Mouse (Mus musculus) MEL (cell line): ENCODE measurements around the gene Rab33b. TPM values are rescaled to one million over a fixed set of nuclear protein-coding genes. Genes with fewer than 3 reads are reported as not detected.

Source experiments
- DNase-seq: peaks from one replicate; pipeline ENCODE4 v3.0.0; 2011; ENCODE audit warnings: low read depth, low spot score
- H3K27ac ChIP-seq: 2 replicates; pipeline ENCODE4 v1.5.1; 2012; ENCODE audit warnings: low read depth, mild to moderate bottlenecking, control low read depth, low read length, moderate library complexity; ENCODE audit not compliant: control insufficient read depth
- H3K27me3 ChIP-seq, 2 experiments: fragments of 150-350 bp in 1 of 2; sonication (generic) in 1 of 2; 2 replicates each; pipeline ENCODE4 v1.6.1; 2012; ENCODE audit warnings: low read length in 2 of 2, mild to moderate bottlenecking in 2 of 2, improper control_type of control experiment in 1 of 2, moderate library complexity in 1 of 2; ENCODE audit not compliant: insufficient read depth in 2 of 2, control insufficient read depth in 1 of 2
- H3K36me3 ChIP-seq, 2 experiments: 2 replicates each; pipeline ENCODE4 v1.6.1; 2012 to 2014; ENCODE audit warnings: low read length in 2 of 2, improper control_type of control experiment in 1 of 2, inconsistent platforms in 1 of 2, mild to moderate bottlenecking in 1 of 2; ENCODE audit not compliant: insufficient read depth in 2 of 2, control insufficient read depth in 1 of 2
- H3K4me1 ChIP-seq, 2 experiments: fragments of 150-350 bp in 1 of 2; sonication (generic) in 1 of 2; 2 replicates each; pipeline ENCODE4 v1.6.1; 2012; ENCODE audit warnings: low read length in 2 of 2, improper control_type of control experiment in 1 of 2, mild to moderate bottlenecking in 1 of 2; ENCODE audit not compliant: insufficient read depth in 2 of 2, control insufficient read depth in 1 of 2
- H3K4me3 ChIP-seq, 2 experiments: fragments of 150-350 bp in 1 of 2; sonication (generic) in 1 of 2; 2 replicates each; pipeline ENCODE4 v1.5.1; 2012; ENCODE audit warnings: low read depth in 2 of 2, low read length in 2 of 2, mild to moderate bottlenecking in 2 of 2, moderate library complexity in 2 of 2, control low read depth in 1 of 2, improper control_type of control experiment in 1 of 2; ENCODE audit not compliant: control insufficient read depth in 1 of 2, insufficient read depth in 1 of 2
- H3K79me2 ChIP-seq: 2 replicates; pipeline ENCODE4 v1.6.1; 2012; ENCODE audit warnings: mild to moderate bottlenecking, low read length, moderate library complexity; ENCODE audit not compliant: control insufficient read depth, poor library complexity, insufficient read depth
- H3K9ac ChIP-seq: 2 replicates; pipeline ENCODE4 v1.6.1; 2012; ENCODE audit warnings: low read depth, mild to moderate bottlenecking, control low read depth, low read length, moderate library complexity; ENCODE audit not compliant: control insufficient read depth, poor library complexity, severe bottlenecking
- H3K9me3 ChIP-seq: fragments of 150-350 bp; sonication (generic); replicated peaks from 2 replicates; pipeline ENCODE4 v1.6.1; 2012; ENCODE audit warnings: mild to moderate bottlenecking, low read length, improper control_type of control experiment, moderate library complexity; ENCODE audit not compliant: insufficient read depth
- CHD1 ChIP-seq: IDR thresholded peaks from 2 replicates; pipeline ENCODE4 v1.6.1; 2012; ENCODE audit warnings: low read depth, mild to moderate bottlenecking, inconsistent platforms, low read length, improper control_type of control experiment
- CHD2 ChIP-seq: IDR thresholded peaks from 2 replicates; pipeline ENCODE4 v1.6.1; 2011; ENCODE audit warnings: low read length, improper control_type of control experiment
- CTCF ChIP-seq, 3 experiments: IDR thresholded peaks in 2 of 3; conservative IDR thresholded peaks in 1 of 3; 2 replicates each; pipeline ENCODE4 v1.5.1; 2011 to 2012; ENCODE audit warnings: low read length in 3 of 3, low read depth in 2 of 3, mild to moderate bottlenecking in 2 of 3, improper control_type of control experiment in 1 of 3, inconsistent platforms in 1 of 3, mixed read lengths in 1 of 3, moderate library complexity in 1 of 3; ENCODE audit not compliant: control insufficient read depth in 1 of 3, insufficient read depth in 1 of 3, poor library complexity in 1 of 3, severe bottlenecking in 1 of 3
- ELF1 ChIP-seq: IDR thresholded peaks from 2 replicates; pipeline ENCODE4 v1.6.1; 2014; ENCODE audit warnings: low read depth, mild to moderate bottlenecking, inconsistent platforms, low read length, improper control_type of control experiment, moderate library complexity
- EP300 ChIP-seq, 2 experiments: IDR thresholded peaks; 2 replicates each; pipeline ENCODE4 v1.6.1; 2011; ENCODE audit warnings: improper control_type of control experiment in 2 of 2, low read length in 2 of 2, low read depth in 1 of 2, mild to moderate bottlenecking in 1 of 2
- ETS1 ChIP-seq: IDR thresholded peaks from 2 replicates; pipeline ENCODE4 v1.6.1; 2012; ENCODE audit warnings: low read depth, mild to moderate bottlenecking, inconsistent platforms, low read length, improper control_type of control experiment, moderate library complexity
- GABPA ChIP-seq: IDR thresholded peaks from 2 replicates; pipeline ENCODE4 v1.6.1; 2012; ENCODE audit warnings: low read depth, mild to moderate bottlenecking, inconsistent platforms, low read length, improper control_type of control experiment, moderate library complexity
- GATA1 ChIP-seq: IDR thresholded peaks from 2 replicates; pipeline ENCODE4 v1.6.1; 2011; ENCODE audit warnings: low read depth, low read length, improper control_type of control experiment
- HCFC1 ChIP-seq: IDR thresholded peaks from 2 replicates; pipeline ENCODE4 v1.6.1; 2012; ENCODE audit warnings: low read depth, mild to moderate bottlenecking, inconsistent platforms, low read length, improper control_type of control experiment, moderate library complexity
- JUND ChIP-seq: IDR thresholded peaks from 2 replicates; pipeline ENCODE4 v1.6.1; 2011; ENCODE audit warnings: low read depth, mild to moderate bottlenecking, improper control_type of control experiment, low read length
- MAX ChIP-seq: IDR thresholded peaks from 2 replicates; pipeline ENCODE4 v1.6.1; 2011; ENCODE audit warnings: low read length, improper control_type of control experiment
- MAZ ChIP-seq: IDR thresholded peaks from 2 replicates; pipeline ENCODE4 v1.6.1; 2012; ENCODE audit warnings: low read depth, mild to moderate bottlenecking, inconsistent platforms, low read length, improper control_type of control experiment
- MEF2A ChIP-seq: IDR thresholded peaks from 2 replicates; pipeline ENCODE4 v1.6.1; 2014; ENCODE audit warnings: low read depth, mild to moderate bottlenecking, inconsistent platforms, low read length, improper control_type of control experiment; ENCODE audit not compliant: poor library complexity, insufficient replicate concordance, severe bottlenecking; ENCODE audit errors: extremely low read depth
- MXI1 ChIP-seq: IDR thresholded peaks from 2 replicates; pipeline ENCODE4 v1.6.1; 2011; ENCODE audit warnings: mild to moderate bottlenecking, low read depth, low read length, improper control_type of control experiment
- MYB ChIP-seq: IDR thresholded peaks from 2 replicates; pipeline ENCODE4 v1.6.1; 2011; ENCODE audit warnings: mild to moderate bottlenecking, low read depth, low read length, improper control_type of control experiment
- MYC ChIP-seq: IDR thresholded peaks from 2 replicates; pipeline ENCODE4 v1.6.1; 2011; ENCODE audit warnings: low read depth, mild to moderate bottlenecking, low read length, improper control_type of control experiment, moderate library complexity
- NELFE ChIP-seq: IDR thresholded peaks from 2 replicates; pipeline ENCODE4 v1.6.1; 2011; ENCODE audit warnings: low read depth, low read length, improper control_type of control experiment
- NRF1 ChIP-seq: IDR thresholded peaks from 2 replicates; pipeline ENCODE4 v1.6.1; 2014; ENCODE audit warnings: low read depth, mild to moderate bottlenecking, inconsistent platforms, low read length, improper control_type of control experiment, moderate library complexity; ENCODE audit not compliant: poor library complexity, insufficient read depth, severe bottlenecking
- POLR2A ChIP-seq, 2 experiments: IDR thresholded peaks; 2 replicates each; pipeline ENCODE4 v1.6.1; 2011 to 2012; ENCODE audit warnings: low read length in 2 of 2, mild to moderate bottlenecking in 2 of 2, control low read depth in 1 of 2, improper control_type of control experiment in 1 of 2, low read depth in 1 of 2, moderate library complexity in 1 of 2; ENCODE audit not compliant: control insufficient read depth in 1 of 2, insufficient read depth in 1 of 2, poor library complexity in 1 of 2
- POLR2AphosphoS2 ChIP-seq: IDR thresholded peaks from 2 replicates; pipeline ENCODE4 v1.6.1; 2011; ENCODE audit warnings: low read length, improper control_type of control experiment
- POLR2AphosphoS5 ChIP-seq: IDR thresholded peaks from 2 replicates; pipeline ENCODE4 v1.6.1; 2012; ENCODE audit warnings: low read depth, borderline replicate concordance, mild to moderate bottlenecking, inconsistent platforms, low read length, moderate library complexity, mixed read lengths
- RAD21 ChIP-seq: IDR thresholded peaks from 2 replicates; pipeline ENCODE4 v1.6.1; 2011; ENCODE audit warnings: mild to moderate bottlenecking, low read depth, low read length, improper control_type of control experiment
- RCOR1 ChIP-seq: IDR thresholded peaks from 2 replicates; pipeline ENCODE4 v1.6.1; 2012; ENCODE audit warnings: low read depth, mild to moderate bottlenecking, inconsistent platforms, low read length, improper control_type of control experiment
- SIN3A ChIP-seq: IDR thresholded peaks from 2 replicates; pipeline ENCODE4 v1.6.1; 2012; ENCODE audit warnings: low read length, improper control_type of control experiment, inconsistent platforms
- TAL1 ChIP-seq: IDR thresholded peaks from 2 replicates; pipeline ENCODE4 v1.6.1; 2012; ENCODE audit warnings: mild to moderate bottlenecking, inconsistent platforms, low read length, moderate library complexity, mixed read lengths
- TBP ChIP-seq: IDR thresholded peaks from 2 replicates; pipeline ENCODE4 v1.8.0; 2011; ENCODE audit warnings: low read depth, low read length, improper control_type of control experiment
- TCF12 ChIP-seq: IDR thresholded peaks from 2 replicates; pipeline ENCODE4 v1.6.1; 2014; ENCODE audit warnings: low read depth, mild to moderate bottlenecking, inconsistent platforms, low read length, improper control_type of control experiment, moderate library complexity
- UBTF ChIP-seq: IDR thresholded peaks from 2 replicates; pipeline ENCODE4 v1.6.1; 2012; ENCODE audit warnings: low read depth, mild to moderate bottlenecking, inconsistent platforms, low read length, improper control_type of control experiment, moderate library complexity, borderline replicate concordance; ENCODE audit not compliant: insufficient read depth
- USF1 ChIP-seq: IDR thresholded peaks from 2 replicates; pipeline ENCODE4 v1.6.1; 2014; ENCODE audit warnings: low read depth, mild to moderate bottlenecking, inconsistent platforms, low read length, improper control_type of control experiment, moderate library complexity
- ZC3H11A ChIP-seq: IDR thresholded peaks from 2 replicates; pipeline ENCODE4 v1.6.1; 2012; ENCODE audit warnings: low read depth, mild to moderate bottlenecking, inconsistent platforms, low read length, improper control_type of control experiment
- ZMIZ1 ChIP-seq: IDR thresholded peaks from 2 replicates; pipeline ENCODE4 v1.6.1; 2012; ENCODE audit warnings: low read depth, mild to moderate bottlenecking, inconsistent platforms, low read length, improper control_type of control experiment, moderate library complexity
- polyA plus RNA-seq, 2 experiments: library from polyadenylated mRNA; stranded (reverse) in 1 of 2; unstranded in 1 of 2; fragments of >175 nt in 1 of 2; fragments of >200 nt in 1 of 2; gene quantifications; 2 replicates each; pipeline versions ENCODE4 v1.2.1 to v1.2.4; 2012; ENCODE audit warnings: low replicate concordance in 2 of 2, low read depth in 1 of 2; ENCODE audit not compliant: insufficient read length in 2 of 2, insufficient read depth in 1 of 2, missing spikeins in 1 of 2
- total RNA-seq: library from RNA; depleted of rRNA; stranded (reverse); fragments of 300-350 nt; gene quantifications from 2 replicates; pipeline ENCODE4 v1.2.3, GENCODE M21; 2012; rRNA removed

Gene Rab33b
- 5.2 and 6.2 TPM in 2 replicates for total RNA-seq
- 1 to 10 TPM in 1 of 2 experiments, not detected in 1; 4.9 TPM for polyA plus RNA-seq

DNA sequence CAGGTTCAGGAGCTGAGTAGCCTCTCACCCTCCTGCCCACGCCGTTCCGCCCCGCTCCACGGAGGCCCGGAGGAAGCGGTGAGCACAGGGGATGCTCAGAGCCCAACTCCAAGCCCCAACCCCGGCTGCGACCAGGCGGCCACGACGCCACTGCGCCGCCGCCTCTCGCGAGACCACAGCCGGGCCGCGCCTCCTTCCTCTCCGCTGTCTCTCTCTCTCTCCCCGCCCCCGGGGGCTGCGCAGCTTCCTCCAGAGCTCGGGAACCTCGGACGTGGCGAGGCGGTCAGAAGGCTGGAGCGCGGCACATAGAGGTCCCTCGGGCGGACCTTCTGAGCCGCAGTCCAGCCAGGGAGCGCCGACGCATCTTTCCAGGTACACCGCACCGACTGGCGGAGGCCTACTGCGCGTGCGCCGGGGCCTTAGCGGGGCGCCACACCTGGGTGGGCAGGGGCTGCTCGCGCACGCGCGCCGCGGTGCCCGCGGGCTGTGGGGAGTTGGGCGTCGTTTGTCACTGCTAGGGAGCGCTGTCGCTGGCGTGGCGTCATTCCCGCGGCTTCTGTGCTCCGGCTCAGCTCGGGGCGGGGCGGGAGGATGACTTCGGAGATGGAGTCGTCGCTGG is at the start of gene Rab33b:
Rab33b (plus strand) TSS at position 180 of the 619 bp plus-strand sequence.
- TF ChIP-seq CHD1 (no peak), SIN3A (peak; percentile 53), ZC3H11A (no peak), ZMIZ1 (peak; percentile 86; the same call in 1 of the 2 replicates), NRF1 (peak; percentile 95), HCFC1 (peak; percentile 92), MYC (peak; percentile 32; the same call in 1 of the 2 replicates), USF1 (no peak), NELFE (peak; percentile 95), POLR2A (IDR thresholded peaks at IDR 0.05; ENCODE audit: control insufficient read depth in 1 of 2, insufficient read depth in 1 of 2, low read depth in 1 of 2, low read length in 2 of 2, poor library complexity in 1 of 2) (peak; percentile 97 to 99), POLR2AphosphoS2 (peak; percentile 86), JUND (no peak), TCF12 (no peak; the same call in 1 of the 2 replicates), TAL1 (no peak), RCOR1 (peak; percentile 62; the same call in 1 of the 2 replicates), MYB (no peak), EP300 (IDR thresholded peaks at IDR 0.05; ENCODE audit: low read depth in 1 of 2, low read length in 2 of 2) (peak in 1 of 2 experiments; percentile 32; a peak in 2 of 4 replicates), UBTF (no peak), MEF2A (no peak), ELF1 (peak; percentile 78), RAD21 (no peak), MXI1 (peak; percentile 71; the same call in 1 of the 2 replicates), POLR2AphosphoS5 (peak; percentile 65; the same call in 1 of the 2 replicates), GABPA (no peak), MAZ (peak; percentile 68; the same call in 1 of the 2 replicates), ETS1 (peak; percentile 38; the same call in 1 of the 2 replicates), CTCF (IDR thresholded peaks at IDR 0.05 in 2 of 3, conservative IDR thresholded peaks at IDR 0.05 in 1 of 3; ENCODE audit: control insufficient read depth in 1 of 3, insufficient read depth in 1 of 3, low read depth in 2 of 3, low read length in 3 of 3, poor library complexity in 1 of 3, severe bottlenecking in 1 of 3) (peak in 1 of 3 experiments; percentile 12; a peak in 1 of 6 replicates), CHD2 (peak; percentile 95), MAX (no peak), GATA1 (no peak), TBP (peak; percentile 45; the same call in 1 of the 2 replicates)
- TF ChIP-seq, all 39 proteins: peak for 18
- peak; percentile 98 for DNase-seq
- Histone ChIP-seq H3K4me3 (peak within 1 kb of the TSS; percentile 71 to 85), H3K27me3 (no peaks in the 10 kb centered on the region), H3K36me3 (peaks cover 0 to 7% of the 10 kb centered on the region in 2 experiments; a peak in 2 of 4 replicates), H3K4me1 (peaks cover 0 to 3% of the 10 kb centered on the region in 2 experiments; a peak in 1 of 4 replicates), H3K9me3 (no peaks in the 10 kb centered on the region), H3K27ac (peak within 1 kb of the TSS; percentile 66), H3K79me2 (peaks cover 6% of the 10 kb centered on the region), H3K9ac (peak within 1 kb of the TSS; percentile 86)
